Mouse (Mus musculus) layer of hippocampus, adult 2 months (tissue): ENCODE measurements at regions not wholly inside any gene's neighbourhood (a gene's known extent, or its start where the extent isn't known, plus 50 kb on each side); places are given as distances from the start of the nearest gene placed in this dataset.
A peak's percentile ranks its signal among the peaks of the same experiment; 100 is the strongest.

Experiments
- DNase-seq, 2 experiments: peaks; one replicate each; pipeline ENCODE4 v3.0.0; 2022; ENCODE audit warnings: low spot score in 2 of 2
- H3K27ac ChIP-seq: fragments of 200-600 bp; 2 replicates; pipeline ENCODE4 v1.8.1; 2022
- H3K4me3 ChIP-seq: fragments of 200-600 bp; 2 replicates; pipeline ENCODE4 v1.8.1; 2022; ENCODE audit warnings: mild to moderate bottlenecking
- CTCF ChIP-seq: fragments of 200-600 bp; conservative IDR thresholded peaks from 2 replicates; pipeline ENCODE4 v1.8.1; 2022; ENCODE audit warnings: antibody characterized with exemption, mild to moderate bottlenecking, moderate library complexity

DNA sequence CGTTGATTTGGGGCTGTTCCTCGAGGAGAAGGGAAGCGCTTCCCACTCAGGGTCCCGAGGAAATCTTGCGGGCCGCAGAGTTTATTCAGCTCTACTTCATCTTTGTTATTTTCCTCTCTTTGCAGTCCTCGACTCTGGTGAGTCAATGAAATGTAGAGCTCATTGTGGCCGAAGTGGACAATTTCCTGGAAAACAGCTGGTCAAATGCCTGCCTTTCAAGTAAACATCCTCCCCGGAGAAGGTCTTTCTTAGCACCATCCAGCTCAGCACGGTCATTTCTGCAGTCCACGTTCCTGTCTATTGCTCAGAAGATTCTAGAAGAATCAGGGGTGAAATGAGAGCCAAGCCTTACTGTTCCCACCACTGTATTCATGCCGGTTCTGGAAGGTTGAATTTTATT, 133.0 kb downstream of the Bcas1 start:
- Histone ChIP-seq H3K27ac (no peak overlapping the region), H3K4me3 (no peak overlapping the region)
- DNase-seq = no peak
- TF ChIP-seq CTCF = no peak

DNA sequence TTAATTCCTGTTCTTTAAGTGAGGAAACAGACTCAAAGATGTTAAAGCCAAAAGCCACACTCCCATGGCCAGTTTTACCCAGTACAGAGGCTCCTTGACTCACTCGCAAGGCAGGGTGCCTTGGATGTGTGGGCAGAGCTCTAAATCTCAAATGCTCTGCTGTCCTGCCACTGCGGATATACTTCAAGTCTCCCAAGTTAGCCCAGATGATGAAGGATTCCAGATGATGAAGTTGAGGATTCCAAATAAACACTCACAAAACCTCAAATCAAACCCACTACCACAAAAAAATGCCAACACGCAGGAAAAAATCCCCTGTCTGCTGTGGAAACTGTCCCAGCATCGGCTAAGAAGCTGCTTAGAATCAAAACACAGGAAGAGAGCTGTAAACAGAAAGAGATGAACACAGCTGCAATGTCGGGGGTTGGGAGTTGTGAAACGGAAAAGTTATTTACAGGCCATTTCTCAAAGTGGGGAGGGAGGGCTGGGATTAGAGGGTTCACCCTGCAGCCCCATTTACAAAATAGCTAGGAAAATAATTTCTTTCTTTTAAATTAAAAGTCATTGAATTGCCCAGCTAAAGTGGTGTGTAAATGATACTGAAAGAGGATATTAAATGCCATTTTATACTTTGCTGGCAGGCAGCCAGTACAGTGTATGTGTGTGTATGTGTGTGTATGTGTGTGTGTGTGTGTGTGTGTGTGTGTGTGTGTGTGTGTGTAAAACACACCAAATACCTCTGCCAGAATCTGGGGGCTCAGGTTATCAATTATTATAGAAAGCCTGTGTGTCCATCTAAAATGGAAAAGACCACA, 135.6 kb downstream of the Bcas1 start:
- DNase-seq = no peak
- Histone ChIP-seq H3K27ac (0 out of 2 replicates have a peak overlapping the region, but pooled peaks have one; percentile 32), H3K4me3 (no peak overlapping the region)
- TF ChIP-seq CTCF = no peak

DNA sequence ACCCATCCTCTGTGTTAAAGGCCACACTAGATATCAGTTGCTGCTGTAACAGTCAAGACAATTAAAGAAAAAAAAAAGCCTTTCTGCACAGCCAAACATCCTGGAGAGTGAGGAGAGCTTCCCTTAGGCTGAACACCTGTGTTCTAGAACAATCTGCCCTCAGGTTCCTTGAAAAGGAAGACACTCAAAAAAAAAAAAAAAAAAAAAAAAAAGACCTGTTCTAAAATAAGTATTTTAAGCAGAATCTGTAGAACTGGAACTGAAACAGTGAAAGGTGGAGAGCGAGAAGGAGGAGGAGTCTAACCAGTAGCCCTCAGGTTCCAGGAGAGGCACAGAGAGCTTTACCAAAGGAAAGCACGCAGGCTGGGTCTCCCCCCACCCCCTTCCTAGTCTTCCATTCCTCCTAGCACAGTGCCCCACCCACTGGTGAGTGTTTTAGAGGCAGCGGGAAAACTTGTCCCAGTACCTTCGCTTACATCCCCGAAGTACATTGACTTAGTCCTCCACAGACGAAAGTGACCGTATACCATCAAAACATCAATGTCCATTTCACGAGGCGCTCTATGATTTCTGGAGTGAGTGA, 138.2 kb downstream of the Bcas1 start:
- TF ChIP-seq CTCF = no peak
- no peak for DNase-seq
- Histone ChIP-seq H3K4me3 (no peak overlapping the region), H3K27ac (no peak overlapping the region)

DNA sequence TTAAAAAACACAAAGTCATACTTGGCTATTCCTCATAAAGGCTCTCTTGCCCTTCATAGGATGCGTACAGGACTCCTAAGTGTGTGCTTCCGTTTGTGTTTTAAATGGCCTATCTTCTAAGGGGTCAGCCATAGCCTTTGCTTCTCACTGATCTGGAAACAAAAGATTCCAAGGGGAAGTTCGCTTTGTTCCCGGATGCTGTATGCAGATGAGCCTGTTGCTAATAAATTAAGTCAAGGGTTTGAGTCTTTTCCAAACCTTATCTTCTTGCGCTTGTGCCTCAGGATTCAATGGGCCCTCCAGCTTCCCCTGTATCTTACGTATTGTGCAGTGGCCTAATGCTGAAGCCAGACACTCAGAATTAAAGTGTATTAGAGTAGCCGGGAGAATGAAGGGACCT, 138.9 kb downstream of the Bcas1 start:
- H3K27ac ChIP-seq = peak overlapping the region; percentile 79
- TF ChIP-seq CTCF = no peak
- DNase-seq = no peak
- no peak overlapping the region for H3K4me3 ChIP-seq

DNA sequence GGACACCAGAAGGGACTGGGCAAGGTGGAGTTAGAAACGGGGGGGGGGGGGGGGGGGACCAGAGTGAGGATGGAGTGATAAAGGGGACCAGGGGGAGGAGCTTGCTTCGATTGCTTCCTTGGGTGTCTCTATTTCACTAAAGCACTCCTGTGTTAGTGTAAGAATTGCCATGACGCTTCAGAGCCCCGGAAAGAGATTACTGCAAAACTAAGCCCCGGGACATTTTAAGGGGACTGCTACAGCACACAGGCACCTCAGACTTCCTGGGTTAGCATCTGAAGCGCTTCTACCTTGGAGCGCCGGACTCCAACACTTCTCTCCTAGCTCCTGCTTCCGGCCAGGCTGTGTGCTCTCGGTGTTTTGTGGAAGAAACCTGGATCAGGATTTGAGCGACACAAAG, 139.4 kb downstream of the Bcas1 start:
- Histone ChIP-seq H3K4me3 (peak overlapping the region; percentile 8; the same call in 1 of the 2 replicates), H3K27ac (peak overlapping the region; percentile 79)
- no peak for TF ChIP-seq CTCF
- DNase-seq = no peak

DNA sequence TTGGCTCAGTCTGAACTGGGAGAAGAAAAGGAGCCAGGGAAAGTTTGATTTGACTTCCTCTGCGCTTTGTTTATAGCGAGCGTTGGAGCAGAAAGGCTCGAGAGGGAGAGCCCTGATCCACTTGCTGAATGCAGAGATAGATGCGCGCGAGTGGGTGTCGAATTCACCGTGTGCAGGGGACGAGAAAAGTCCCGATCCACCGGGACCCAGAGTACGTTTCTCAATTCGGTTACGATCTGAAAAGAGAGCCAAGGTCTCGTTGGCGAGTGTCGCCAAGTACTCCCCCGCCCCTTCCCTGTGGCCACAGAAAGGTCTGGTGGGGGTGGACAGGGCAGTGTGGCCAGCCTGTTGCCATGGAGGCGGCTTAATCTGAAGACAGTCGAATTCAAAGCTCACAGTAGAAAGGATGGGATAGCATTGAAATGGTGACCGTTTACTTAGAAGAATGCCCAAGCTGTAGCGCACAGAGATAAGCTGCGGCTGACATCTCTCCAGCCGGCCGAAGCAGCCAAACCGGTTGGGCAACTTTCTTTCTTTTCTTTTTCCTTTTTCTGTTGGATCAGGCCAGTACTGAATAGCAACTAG, 139.5 kb upstream of the Zfp217 start:
- DNase-seq = peak; percentile 25 to 46
- H3K4me3 ChIP-seq = peak overlapping the region; percentile 38
- H3K27ac ChIP-seq = peak overlapping the region; percentile 86
- TF ChIP-seq CTCF = no peak

DNA sequence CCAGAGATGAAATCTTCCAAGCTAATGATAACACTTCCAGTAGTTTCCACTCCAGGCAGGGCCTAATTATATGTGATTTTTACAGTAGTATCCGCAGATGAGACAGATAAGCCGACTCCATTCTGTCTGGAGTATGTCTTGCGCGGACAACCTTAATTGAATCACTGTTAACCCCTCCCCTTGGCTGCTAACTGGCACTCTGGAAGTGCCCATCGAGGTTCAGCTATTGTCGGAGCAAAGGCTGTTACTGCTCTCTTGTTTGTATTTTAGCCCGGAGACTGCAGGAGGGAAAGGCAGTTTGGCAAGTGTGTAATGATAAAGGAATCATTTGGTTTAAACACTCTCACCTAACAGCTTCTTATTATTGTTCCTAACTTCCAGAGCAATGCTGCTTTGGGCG, 138.9 kb upstream of the Zfp217 start:
- no peak for TF ChIP-seq CTCF
- DNase-seq = no peak
- H3K4me3 ChIP-seq = peak overlapping the region; percentile 38; the same call in 1 of the 2 replicates
- peak overlapping the region; percentile 86 for H3K27ac ChIP-seq

DNA sequence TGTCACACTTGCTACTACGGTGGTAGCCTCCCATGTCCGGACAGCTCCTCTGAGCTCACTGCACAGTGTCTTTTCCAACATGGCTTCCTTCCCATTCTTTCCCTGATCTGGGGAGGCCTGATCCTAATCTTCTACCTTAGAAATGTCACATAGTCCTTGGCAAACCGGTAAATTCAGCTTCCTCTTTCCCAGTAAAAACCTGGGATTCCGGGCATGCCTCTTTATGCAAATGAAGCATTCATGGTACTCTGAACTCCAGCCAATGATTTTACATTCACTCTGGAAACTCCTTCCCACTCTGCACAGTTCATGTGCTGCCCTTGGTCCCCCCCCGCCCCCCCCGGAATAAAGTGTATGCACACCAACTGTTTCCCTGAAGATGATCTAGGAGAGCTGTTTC, 134.6 kb upstream of the Zfp217 start:
- no peak for DNase-seq
- H3K4me3 ChIP-seq = no peak overlapping the region
- no peak overlapping the region for H3K27ac ChIP-seq
- TF ChIP-seq CTCF = no peak

DNA sequence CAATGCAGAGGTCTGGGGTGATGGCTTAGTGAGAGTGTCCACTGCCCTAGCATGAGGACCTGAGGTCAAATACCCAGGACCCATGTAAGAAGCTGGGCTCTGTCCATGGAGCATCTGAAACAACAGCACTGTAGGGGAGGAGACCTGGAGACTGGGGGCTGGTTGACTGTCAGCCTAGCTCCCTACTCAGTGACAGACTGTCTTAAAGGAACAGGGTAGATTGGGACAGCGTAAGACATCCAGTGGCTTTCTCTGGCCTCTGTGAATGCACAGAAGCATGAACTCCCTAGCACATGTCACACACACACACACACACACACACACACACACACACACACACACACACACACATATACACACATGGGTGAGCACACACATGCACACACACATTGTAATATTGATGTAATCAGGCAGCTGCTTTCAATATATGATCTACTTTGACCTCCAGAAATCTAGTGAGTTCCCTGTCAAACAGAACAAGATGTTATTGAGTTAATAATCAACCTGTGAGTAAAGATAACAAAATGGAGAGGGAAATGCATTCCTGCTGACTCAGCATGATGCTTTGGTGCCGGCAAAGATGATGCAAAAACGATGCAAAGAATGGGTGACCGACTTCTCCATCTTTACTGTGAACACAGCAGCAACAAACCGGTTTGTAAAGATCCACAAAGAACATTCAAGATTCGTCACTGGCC, 133.6 kb upstream of the Zfp217 start:
- Histone ChIP-seq H3K4me3 (no peak overlapping the region), H3K27ac (no peak overlapping the region)
- no peak for TF ChIP-seq CTCF
- DNase-seq = no peak

DNA sequence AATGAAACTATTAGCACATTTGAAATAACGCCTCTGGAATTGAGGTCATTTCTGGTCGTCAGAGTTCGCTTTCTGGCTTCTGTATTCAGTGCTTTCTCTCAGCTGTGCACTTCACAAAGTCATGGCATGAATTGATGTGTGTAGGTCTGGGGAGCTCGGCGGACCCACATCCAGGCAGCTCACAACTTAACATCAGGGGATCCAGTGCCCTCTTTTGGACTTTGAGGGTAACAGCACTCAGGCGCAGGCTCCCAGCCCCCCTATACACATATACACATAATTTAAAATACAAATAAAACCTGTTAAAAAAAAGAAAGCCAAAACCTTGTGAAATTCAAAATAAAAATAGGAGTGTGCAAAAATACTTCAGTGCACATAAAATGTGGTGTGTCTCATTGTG, 132.8 kb upstream of the Zfp217 start:
- Histone ChIP-seq H3K27ac (no peak overlapping the region), H3K4me3 (no peak overlapping the region)
- DNase-seq = no peak
- peak; percentile 70 for TF ChIP-seq CTCF

DNA sequence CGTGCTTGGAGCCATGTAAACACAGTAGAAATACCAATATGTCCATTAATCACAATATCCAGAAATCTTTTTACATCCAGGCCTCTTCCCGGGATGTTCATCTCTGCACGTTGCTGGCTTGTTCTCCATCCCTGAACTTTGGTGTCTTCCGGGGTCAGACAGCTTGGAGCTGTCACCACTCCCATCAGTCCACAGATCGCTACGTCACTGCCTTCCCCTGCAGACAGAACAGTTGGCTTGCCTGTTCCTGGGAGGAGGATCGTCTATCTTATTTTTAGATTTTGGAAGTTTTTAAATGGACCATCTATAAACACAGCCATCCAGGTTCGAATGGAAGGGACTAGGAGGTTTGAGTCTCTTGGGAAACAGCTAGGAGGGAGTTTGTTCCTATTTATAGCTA, 130.0 kb upstream of the Zfp217 start:
- TF ChIP-seq CTCF = no peak
- Histone ChIP-seq H3K4me3 (no peak overlapping the region), H3K27ac (no peak overlapping the region)
- no peak for DNase-seq

DNA sequence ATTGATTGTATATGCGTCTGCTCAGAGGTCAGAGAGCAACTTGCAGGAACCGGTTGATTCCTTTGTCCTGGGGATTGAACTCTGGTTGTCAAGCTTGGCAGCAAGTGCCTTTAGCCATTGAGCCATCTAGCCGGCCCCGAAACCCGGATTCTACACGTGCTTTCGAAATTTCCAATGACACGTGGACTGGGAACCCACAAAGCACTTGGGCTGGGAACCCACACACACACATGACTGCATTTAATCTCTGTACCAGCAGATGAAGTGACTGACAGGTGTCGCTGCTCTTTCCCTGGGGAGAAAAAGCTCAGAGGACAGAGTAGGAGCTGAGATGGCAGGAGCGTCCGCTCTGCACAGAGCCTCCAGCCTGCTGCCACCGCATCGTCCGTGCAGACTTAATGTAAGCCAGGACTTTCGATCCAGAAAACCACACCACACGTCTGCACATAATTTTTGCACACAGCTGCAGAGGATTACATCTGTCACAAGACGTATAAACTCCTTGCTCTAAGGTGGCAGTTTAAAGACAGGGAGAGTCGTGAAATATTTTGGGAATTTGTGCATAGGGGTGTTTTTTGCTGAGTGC, 129.4 kb upstream of the Zfp217 start:
- no peak for TF ChIP-seq CTCF

DNA sequence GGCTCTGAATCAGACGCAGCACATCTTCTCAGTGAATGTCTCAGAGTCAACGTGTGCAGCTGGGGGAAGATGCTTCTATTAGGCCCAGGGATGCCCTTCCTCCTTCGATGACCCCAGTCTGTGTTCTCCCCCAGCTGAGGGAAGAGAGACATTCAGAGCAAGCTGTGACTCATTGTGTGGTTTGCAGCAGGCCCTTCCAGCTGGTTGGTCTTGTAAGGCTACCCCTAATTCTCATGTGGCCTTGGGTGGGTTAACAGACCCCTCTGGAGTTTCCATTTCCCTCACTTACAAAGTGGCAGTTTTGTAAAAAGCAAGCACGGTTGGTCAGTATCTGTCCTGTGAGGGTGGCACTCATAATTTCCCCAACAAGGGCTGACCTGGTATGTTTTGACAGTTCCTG, 127.8 kb upstream of the Zfp217 start:
- no peak overlapping the region for H3K27ac ChIP-seq
- TF ChIP-seq CTCF = no peak
- no peak for DNase-seq

More for the DNA sequence above, 129.4 kb upstream of the Zfp217 start:
- no peak for DNase-seq
- Histone ChIP-seq H3K4me3 (no peak overlapping the region), H3K27ac (no peak overlapping the region)

More for the DNA sequence above, 127.8 kb upstream of the Zfp217 start:
- H3K4me3 ChIP-seq = no peak overlapping the region
